Mouse (Mus musculus): ENCODE measurements at regions not wholly inside any gene's neighbourhood (a gene's known extent, or its start where the extent isn't known, plus 50 kb on each side); places are given as distances from the start of the nearest gene placed in this dataset.
A peak's percentile ranks its signal among the peaks of the same experiment; 100 is the strongest.

- Histone ChIP-seq H3K9ac (replicated peaks; ENCODE audit: low read length) (no peak overlapping the region), H3K27ac (no peak overlapping the region), H3K27me3 (ENCODE audit: insufficient read depth, low read length) (no peaks in the 10 kb centered on the region), H3K4me1 (ENCODE audit: insufficient read depth, low read length) (no peaks in the 10 kb centered on the region), H3K36me3 (ENCODE audit: insufficient read depth, low read length) (no peaks in the 10 kb centered on the region), H3K9me3 (ENCODE audit: low read length) (no peaks in the 10 kb centered on the region), H3K4me3 (ENCODE audit: low read length) (no peak overlapping the region), H3K4me2 (ENCODE audit: low read depth, low read length) (no peak overlapping the region)
- peak; percentile 66 for TF ChIP-seq CTCF (IDR thresholded peaks at IDR 0.05; ENCODE audit: low read depth)
- 38% methylated on average over 5 of the region's 5 CpGs for WGBS
- DNase-seq (ENCODE audit: low spot score) (peak; percentile 65), ATAC-seq (no peak)
Measured at GRCm38 (mm10) chrX:150709416-150709815, 52.0 kb upstream of the Tro start.

Measured in hindbrain, postnatal 0 days (tissue).